Mouse (Mus musculus): ENCODE data around the gene Sfpq.
"Not testable (repeated sequence)": the region's sequence is repeated elsewhere in the genome, so short reads cannot be mapped to it uniquely, and the experiment has no call there.

DNA sequence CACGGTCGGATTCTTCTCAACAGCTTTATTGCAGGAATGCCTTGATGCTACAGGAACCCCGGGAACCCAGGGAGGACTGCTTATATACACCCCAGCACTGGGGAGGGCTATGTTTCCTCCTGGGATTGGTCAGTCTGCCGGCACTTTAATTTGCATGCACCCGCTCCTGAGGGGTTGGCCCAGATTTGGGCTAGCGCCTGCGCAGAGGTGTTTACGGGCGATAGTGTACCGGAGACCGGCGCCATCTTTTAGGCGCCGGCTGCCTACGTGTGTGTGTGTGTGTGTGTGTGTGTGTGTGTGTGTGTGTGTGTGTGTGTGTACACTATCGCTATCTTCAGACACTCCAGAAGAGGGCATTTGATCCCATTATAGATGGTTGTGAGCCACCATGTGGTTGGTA is 21.8 kb upstream of the Sfpq start:
- TF ChIP-seq POLR2A, CTCF (IDR thresholded peaks at IDR 0.05; ENCODE audit: extremely low read depth, insufficient read depth, low read length): not testable (repeated sequence)
